Mouse (Mus musculus) stomach, postnatal 0 days (tissue): ENCODE results near the gene Banf2.

Source experiments
- CTCF ChIP-seq: IDR thresholded peaks from 2 replicates; pipeline ENCODE4 v1.5.1; 2016; ENCODE audit warnings: antibody characterized with exemption, low read depth, mild to moderate bottlenecking, moderate library complexity
- EP300 ChIP-seq: optimal IDR thresholded peaks from 2 replicates; pipeline ENCODE3; 2016; ENCODE audit warnings: antibody characterized with exemption

DNA sequence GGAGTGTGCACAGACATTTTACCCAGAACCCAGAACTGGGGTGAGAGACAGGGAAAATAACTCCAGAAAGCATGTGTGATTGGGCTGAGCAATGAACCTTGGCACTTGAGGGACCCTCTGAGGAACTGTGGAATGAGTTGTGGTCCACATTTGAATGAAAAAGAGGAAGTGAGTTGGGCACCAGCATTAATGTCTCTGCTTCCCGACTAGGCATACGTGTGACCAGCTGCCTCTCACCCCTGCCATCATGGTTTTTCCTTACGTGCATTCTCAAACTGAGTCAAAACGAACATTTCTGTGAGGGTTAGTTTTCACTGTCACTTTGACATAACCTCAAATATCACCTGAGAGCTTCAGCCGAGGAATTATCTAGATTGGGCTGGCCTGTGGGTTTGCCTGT is 79.8 kb downstream of the Banf2 start:
- TF ChIP-seq CTCF (no peak), EP300 (no peak)
